Comparison of ENCODE assay signal across 25 mouse cellular contexts in genomic region chr10:13394000-13394399, GRCm38 (mm10).
A peak's percentile ranks its signal among the peaks of the same experiment; 100 is the strongest.
DNase-seq lines count a peak whose midpoint lies in the region; ATAC-seq and TF ChIP-seq lines count a peak whose summit lies in the region.
"Had no signal": no experiment of that assay in that cellular context is flagged by ENCODE, and none has a peak within 500 bp of the region (broad histone marks: within the 10 kb centered on the region; RNA-seq: fewer than 3 reads in every experiment).

No protein-coding gene starts in this region.

- H3K27me3 ChIP-seq in embryonic facial prominence, embryonic 14.5 days (replicated peaks; ENCODE audit: control insufficient read depth, insufficient read depth, low read length): no peaks in the 10 kb centered on the region
- H3K27me3 ChIP-seq in embryonic facial prominence, embryonic 10.5 days (replicated peaks; ENCODE audit: low read depth, poor library complexity, severe bottlenecking): no peaks in the 10 kb centered on the region
- H3K27me3 ChIP-seq in intestine, embryonic 14.5 days (replicated peaks; ENCODE audit: control insufficient read depth, insufficient read depth, low read length): no peaks in the 10 kb centered on the region
- H3K27me3 ChIP-seq in intestine, postnatal 0 days (replicated peaks; ENCODE audit: control insufficient read depth, insufficient read depth, low read length): no peaks in the 10 kb centered on the region
- H3K27me3 ChIP-seq in stomach, embryonic 14.5 days (ENCODE audit: control insufficient read depth, insufficient read depth, low read length): no peaks in the 10 kb centered on the region
- no peaks in the 10 kb centered on the region for H3K27me3 ChIP-seq in stomach, embryonic 16.5 days (ENCODE audit: control insufficient read depth, insufficient read depth, low read length)
- H3K27me3 ChIP-seq: CH12.LX; embryonic facial prominence, embryonic 13.5 days; forebrain, embryonic 13.5 days; forebrain, embryonic 15.5 days; Patski had no signal

- no peaks in the 10 kb centered on the region for H3K36me3 ChIP-seq in embryonic facial prominence, embryonic 14.5 days (ENCODE audit: control insufficient read depth, insufficient read depth, low read length)
- H3K36me3 ChIP-seq in embryonic facial prominence, embryonic 10.5 days (replicated peaks): no peaks in the 10 kb centered on the region
- no peaks in the 10 kb centered on the region for H3K36me3 ChIP-seq in intestine, embryonic 14.5 days (ENCODE audit: control insufficient read depth, insufficient read depth, low read length)
- H3K36me3 ChIP-seq in intestine, postnatal 0 days (ENCODE audit: control insufficient read depth, insufficient read depth): no peaks in the 10 kb centered on the region
- no peaks in the 10 kb centered on the region for H3K36me3 ChIP-seq in stomach, embryonic 14.5 days (ENCODE audit: control insufficient read depth, insufficient read depth, low read length)
- no peaks in the 10 kb centered on the region for H3K36me3 ChIP-seq in stomach, embryonic 16.5 days (ENCODE audit: control insufficient read depth, insufficient read depth, low read length)
- H3K36me3 ChIP-seq: embryonic facial prominence, embryonic 13.5 days; forebrain, embryonic 15.5 days; G1E had no signal

- no peak overlapping the region for H3K4me3 ChIP-seq in embryonic facial prominence, embryonic 14.5 days (ENCODE audit: low read depth, low read length)
- H3K4me3 ChIP-seq in embryonic facial prominence, embryonic 10.5 days: no peak overlapping the region
- no peak overlapping the region for H3K4me3 ChIP-seq in intestine, embryonic 14.5 days (ENCODE audit: low read depth, low read length)
- H3K4me3 ChIP-seq in intestine, postnatal 0 days (ENCODE audit: low read depth, low read length): no peak overlapping the region
- H3K4me3 ChIP-seq in stomach, embryonic 14.5 days (ENCODE audit: low read depth, low read length): no peak overlapping the region
- no peak overlapping the region for H3K4me3 ChIP-seq in stomach, embryonic 16.5 days (replicated peaks; ENCODE audit: low read length)
- H3K4me3 ChIP-seq: embryonic facial prominence, embryonic 13.5 days; forebrain, embryonic 13.5 days; forebrain, embryonic 15.5 days had no signal

- no peak for TF ChIP-seq CTCF in intestine, postnatal 0 days (IDR thresholded peaks at IDR 0.05; ENCODE audit: low read depth)

- no peak overlapping the region for H3K9ac ChIP-seq in embryonic facial prominence, embryonic 14.5 days (ENCODE audit: low read depth, low read length)
- H3K9ac ChIP-seq in intestine, embryonic 14.5 days (ENCODE audit: low read length): no peak overlapping the region
- H3K9ac ChIP-seq in intestine, postnatal 0 days (ENCODE audit: low read depth, low read length): no peak overlapping the region
- no peak overlapping the region for H3K9ac ChIP-seq in stomach, embryonic 14.5 days (replicated peaks; ENCODE audit: low read depth, low read length)
- no peak overlapping the region for H3K9ac ChIP-seq in stomach, embryonic 16.5 days (ENCODE audit: low read length)
- H3K9ac ChIP-seq: embryonic facial prominence, embryonic 13.5 days; forebrain, embryonic 13.5 days; forebrain, embryonic 15.5 days had no signal

- 70% methylated on average over 4 of the region's 4 CpGs for WGBS in embryonic facial prominence, embryonic 14.5 days
- 85% methylated on average over 4 of the region's 4 CpGs for WGBS in embryonic facial prominence, embryonic 10.5 days
- 33% methylated on average over 4 of the region's 4 CpGs for WGBS in intestine, embryonic 14.5 days
- 61% methylated on average over 4 of the region's 4 CpGs for WGBS in intestine, postnatal 0 days
- 37% methylated on average over 4 of the region's 4 CpGs for WGBS in stomach, embryonic 14.5 days
- WGBS in stomach, embryonic 16.5 days: 48% methylated on average over 4 of the region's 4 CpGs

- H3K4me2 ChIP-seq in embryonic facial prominence, embryonic 14.5 days (ENCODE audit: low read depth, low read length): no peak overlapping the region
- no peak overlapping the region for H3K4me2 ChIP-seq in intestine, embryonic 14.5 days (ENCODE audit: low read length)
- no peak overlapping the region for H3K4me2 ChIP-seq in intestine, postnatal 0 days (replicated peaks; ENCODE audit: low read depth)
- H3K4me2 ChIP-seq in stomach, embryonic 14.5 days (replicated peaks; ENCODE audit: low read depth, low read length): no peak overlapping the region
- H3K4me2 ChIP-seq in stomach, embryonic 16.5 days (ENCODE audit: low read depth, low read length): no peak overlapping the region
- H3K4me2 ChIP-seq: embryonic facial prominence, embryonic 13.5 days; forebrain, embryonic 13.5 days; forebrain, embryonic 15.5 days had no signal

- 0 out of 2 replicates have a peak overlapping the region, but pooled peaks have one; percentile 21 for H3K27ac ChIP-seq in embryonic facial prominence, embryonic 14.5 days (replicated peaks; ENCODE audit: low read depth, low read length)
- no peak overlapping the region for H3K27ac ChIP-seq in embryonic facial prominence, embryonic 10.5 days (replicated peaks)
- peak overlapping the region; percentile 51; the same call in 1 of the 2 replicates for H3K27ac ChIP-seq in intestine, embryonic 14.5 days (ENCODE audit: low read depth)
- no peak overlapping the region for H3K27ac ChIP-seq in intestine, postnatal 0 days (ENCODE audit: low read depth, low read length)
- H3K27ac ChIP-seq in stomach, embryonic 14.5 days (ENCODE audit: low read length): peak overlapping the region; percentile 62; the same call in 1 of the 2 replicates
- H3K27ac ChIP-seq in stomach, embryonic 16.5 days (ENCODE audit: low read length): peak overlapping the region; percentile 79; the same call in 1 of the 2 replicates
- H3K27ac ChIP-seq: embryonic facial prominence, embryonic 13.5 days; forebrain, embryonic 13.5 days; forebrain, embryonic 15.5 days had no signal

- H3K9me3 ChIP-seq in embryonic facial prominence, embryonic 14.5 days (ENCODE audit: control insufficient read depth, low read length): no peaks in the 10 kb centered on the region
- H3K9me3 ChIP-seq in embryonic facial prominence, embryonic 10.5 days: no peaks in the 10 kb centered on the region
- no peaks in the 10 kb centered on the region for H3K9me3 ChIP-seq in intestine, embryonic 14.5 days (ENCODE audit: control insufficient read depth, low read length)
- no peaks in the 10 kb centered on the region for H3K9me3 ChIP-seq in intestine, postnatal 0 days (ENCODE audit: control insufficient read depth)
- no peaks in the 10 kb centered on the region for H3K9me3 ChIP-seq in stomach, embryonic 14.5 days (ENCODE audit: control insufficient read depth, low read depth, low read length)
- 0 out of 2 replicates have a peak, but pooled peaks cover 3% of the 10 kb centered on the region for H3K9me3 ChIP-seq in stomach, embryonic 16.5 days (replicated peaks; ENCODE audit: control insufficient read depth, low read length)
- H3K9me3 ChIP-seq: embryonic facial prominence, embryonic 13.5 days; forebrain, embryonic 13.5 days; forebrain, embryonic 15.5 days; G1E had no signal

- no peak for DNase-seq in embryonic facial prominence, embryonic 14.5 days (ENCODE audit: low spot score)
- no peak for DNase-seq in embryonic facial prominence, embryonic 10.5 days (ENCODE audit: low spot score)
- DNase-seq in intestine, embryonic 14.5 days (ENCODE audit: low spot score): no peak
- DNase-seq in frontal cortex, postnatal 36 days (ENCODE audit: low spot score in 2 of 2): no peak
- DNase-seq: adrenal gland, adult 8-10 months; adrenal gland, postnatal 14 days; adrenal gland, postnatal 36 days; B cell, adult 2 months; cerebellum, adult 11-12 months; cerebellum, adult 2 months; cerebellum, adult 9-10 months; cerebellum, postnatal 10 days; cerebellum, postnatal 25 days had no signal

- ATAC-seq in embryonic facial prominence, embryonic 14.5 days (ENCODE audit: low read depth): no peak
- ATAC-seq in intestine, embryonic 14.5 days (replicated peaks; ENCODE audit: low FRiP score, low TSS enrichment, low read depth): no peak
- ATAC-seq in intestine, postnatal 0 days: no peak
- no peak for ATAC-seq in stomach, embryonic 14.5 days (ENCODE audit: insufficient number of reproducible peaks, insufficient read depth, low FRiP score, low read depth)
- peak; percentile 62; the same call in 1 of the 2 replicates for ATAC-seq in stomach, embryonic 16.5 days (ENCODE audit: insufficient read depth, low FRiP score)
- no peak for ATAC-seq in megakaryocyte, adult 5-6 weeks (ENCODE audit: poor library complexity, severe bottlenecking)
- ATAC-seq: activated CD4-positive, CD25-positive, alpha-beta regulatory T cell, adult 4 months; CD4-positive, CD25-positive, alpha-beta regulatory T cell, adult 4 months; forebrain, embryonic 13.5 days; forebrain, embryonic 15.5 days; Patski had no signal

- no peaks in the 10 kb centered on the region for H3K4me1 ChIP-seq in embryonic facial prominence, embryonic 14.5 days (ENCODE audit: control insufficient read depth, insufficient read depth, low read length)
- peaks cover 8% of the 10 kb centered on the region for H3K4me1 ChIP-seq in embryonic facial prominence, embryonic 10.5 days
- H3K4me1 ChIP-seq in intestine, embryonic 14.5 days (replicated peaks; ENCODE audit: control insufficient read depth, insufficient read depth, low read length): 0 out of 2 replicates have a peak, but pooled peaks cover 7% of the 10 kb centered on the region
- H3K4me1 ChIP-seq in intestine, postnatal 0 days (replicated peaks; ENCODE audit: control insufficient read depth, insufficient read depth, low read length): no peaks in the 10 kb centered on the region
- H3K4me1 ChIP-seq in stomach, embryonic 14.5 days (ENCODE audit: control insufficient read depth, insufficient read depth, low read length): 0 out of 2 replicates have a peak, but pooled peaks cover 2% of the 10 kb centered on the region
- peaks cover 3% of the 10 kb centered on the region; the same call in 1 of the 2 replicates for H3K4me1 ChIP-seq in stomach, embryonic 16.5 days (ENCODE audit: control insufficient read depth, insufficient read depth, low read length)
- H3K4me1 ChIP-seq: embryonic facial prominence, embryonic 13.5 days had no signal

Comparison
In these comparisons a context has a peak if more than half of its experiments do, and no peak if none do; other contexts are left out.
1. H3K27ac ChIP-seq: peak in embryonic facial prominence, embryonic 14.5 days (single experiment), intestine, embryonic 14.5 days (single experiment), stomach, embryonic 14.5 days (single experiment) and stomach, embryonic 16.5 days (single experiment); none in embryonic facial prominence, embryonic 10.5 days (single experiment) and intestine, postnatal 0 days (single experiment).